Mouse (Mus musculus): ENCODE measurements around the gene Ppp1r2. TPM values are rescaled to one million over a fixed set of nuclear protein-coding genes. Genes with fewer than 3 reads are reported as not detected.

Gene Ppp1r2
- polyA plus RNA-seq, 1 experiment from 2014 or later, result 78.4 TPM

- 34% methylated on average over 11 of the region's 11 CpGs for WGBS
- Histone ChIP-seq H3K9ac (ENCODE audit: low read length) (no peak overlapping the region), H3K4me2 (ENCODE audit: low read depth, severe bottlenecking) (no peak overlapping the region), H3K4me1 (ENCODE audit: control insufficient read depth, insufficient read depth, low read length) (peaks cover 9% of the 10 kb centered on the region), H3K4me3 (ENCODE audit: low read depth, low read length) (no peak overlapping the region), H3K9me3 (ENCODE audit: control insufficient read depth, low read length) (no peaks in the 10 kb centered on the region), H3K27me3 (ENCODE audit: control insufficient read depth, insufficient read depth, low read length) (no peaks in the 10 kb centered on the region), H3K27ac (replicated peaks; ENCODE audit: low read depth, low read length) (no peak overlapping the region; the same call in 1 of the 2 replicates), H3K36me3 (ENCODE audit: control insufficient read depth, insufficient read depth, low read length) (no peaks in the 10 kb centered on the region)
- no peak for DNase-seq (ENCODE audit: low spot score)
- no peak for ATAC-seq (ENCODE audit: insufficient number of reproducible peaks, low FRiP score, low TSS enrichment, low read depth)
These were observed 24.3 kb upstream of the Ppp1r2 start for GRCm38 (mm10) chr16:31299164-31299959.

GRCm38 (mm10) chr16:31297113-31297512 lies 22.0 kb upstream of the Ppp1r2 start:
- no peak for ATAC-seq (ENCODE audit: insufficient number of reproducible peaks, low FRiP score, low TSS enrichment, low read depth)
- no peaks in the 10 kb centered on the region for H3K9me3 ChIP-seq (ENCODE audit: control insufficient read depth, low read length)
- H3K27ac ChIP-seq (replicated peaks; ENCODE audit: low read depth, low read length), result no peak overlapping the region
- no peaks in the 10 kb centered on the region for H3K36me3 ChIP-seq (ENCODE audit: control insufficient read depth, insufficient read depth, low read length)
- no peak overlapping the region for H3K4me2 ChIP-seq (ENCODE audit: low read depth, severe bottlenecking)
- 93% methylated on average over 7 of the region's 7 CpGs for WGBS
- no peak overlapping the region for H3K9ac ChIP-seq (ENCODE audit: low read length)
- DNase-seq (ENCODE audit: low spot score), result no peak
- H3K4me3 ChIP-seq (ENCODE audit: low read depth, low read length), result no peak overlapping the region
- peaks cover 9% of the 10 kb centered on the region for H3K4me1 ChIP-seq (ENCODE audit: control insufficient read depth, insufficient read depth, low read length)
- no peaks in the 10 kb centered on the region for H3K27me3 ChIP-seq (ENCODE audit: control insufficient read depth, insufficient read depth, low read length)

- no peak overlapping the region for H3K27ac ChIP-seq (replicated peaks; ENCODE audit: low read depth, low read length)
- H3K4me3 ChIP-seq (ENCODE audit: low read depth, low read length), result no peak overlapping the region
- H3K9me3 ChIP-seq (ENCODE audit: control insufficient read depth, low read length), result no peaks in the 10 kb centered on the region
- no peak for ATAC-seq (ENCODE audit: insufficient number of reproducible peaks, low FRiP score, low TSS enrichment, low read depth)
- H3K36me3 ChIP-seq (ENCODE audit: control insufficient read depth, insufficient read depth, low read length), result no peaks in the 10 kb centered on the region
- no peak overlapping the region for H3K9ac ChIP-seq (ENCODE audit: low read length)
- no peaks in the 10 kb centered on the region for H3K4me1 ChIP-seq (ENCODE audit: control insufficient read depth, insufficient read depth, low read length)
- H3K27me3 ChIP-seq (ENCODE audit: control insufficient read depth, insufficient read depth, low read length), result no peaks in the 10 kb centered on the region
- 75% methylated on average over 4 of the region's 4 CpGs for WGBS
- H3K4me2 ChIP-seq (ENCODE audit: low read depth, severe bottlenecking), result no peak overlapping the region
- no peak for DNase-seq (ENCODE audit: low spot score)
These were observed 18.7 kb upstream of the Ppp1r2 start for GRCm38 (mm10) chr16:31293761-31294160.

- Histone ChIP-seq H3K27ac (replicated peaks; ENCODE audit: low read depth, low read length) (no peak overlapping the region), H3K27me3 (ENCODE audit: control insufficient read depth, insufficient read depth, low read length) (no peaks in the 10 kb centered on the region), H3K4me2 (ENCODE audit: low read depth, severe bottlenecking) (no peak overlapping the region), H3K4me3 (ENCODE audit: low read depth, low read length) (no peak overlapping the region), H3K4me1 (ENCODE audit: control insufficient read depth, insufficient read depth, low read length) (no peaks in the 10 kb centered on the region), H3K36me3 (ENCODE audit: control insufficient read depth, insufficient read depth, low read length) (no peaks in the 10 kb centered on the region), H3K9me3 (ENCODE audit: control insufficient read depth, low read length) (no peaks in the 10 kb centered on the region), H3K9ac (ENCODE audit: low read length) (no peak overlapping the region)
- 86% methylated on average over 7 of the region's 7 CpGs for WGBS
- DNase-seq (ENCODE audit: low spot score), result no peak
- no peak for ATAC-seq (ENCODE audit: insufficient number of reproducible peaks, low FRiP score, low TSS enrichment, low read depth)
These were observed 15.8 kb upstream of the Ppp1r2 start for GRCm38 (mm10) chr16:31290751-31291365.

DNA sequence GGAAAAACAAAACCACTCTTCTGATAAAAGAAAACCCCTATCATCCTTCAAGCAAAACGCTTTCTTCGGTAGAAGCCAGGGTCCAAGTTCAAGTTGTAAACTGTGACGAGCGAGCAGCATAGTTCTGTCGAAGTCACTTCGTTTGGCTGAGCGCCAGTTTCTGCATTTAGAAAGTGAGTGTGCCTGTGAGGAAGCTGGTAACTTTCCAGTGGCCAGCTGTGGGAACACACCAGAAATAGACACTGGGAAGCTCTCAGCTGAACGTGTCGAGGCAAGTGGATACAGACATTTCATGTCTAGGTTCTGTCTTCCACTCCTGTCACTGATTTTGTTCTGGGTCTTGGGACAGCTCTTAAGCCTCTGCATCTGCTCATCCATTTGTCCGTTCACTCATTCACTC lies 15.2 kb upstream of the Ppp1r2 start:
- Histone ChIP-seq H3K9me3 (ENCODE audit: control insufficient read depth, low read length) (no peaks in the 10 kb centered on the region), H3K36me3 (ENCODE audit: control insufficient read depth, insufficient read depth, low read length) (no peaks in the 10 kb centered on the region), H3K9ac (ENCODE audit: low read length) (no peak overlapping the region), H3K4me3 (ENCODE audit: low read depth, low read length) (no peak overlapping the region), H3K4me2 (ENCODE audit: low read depth, severe bottlenecking) (no peak overlapping the region), H3K27ac (replicated peaks; ENCODE audit: low read depth, low read length) (no peak overlapping the region), H3K27me3 (ENCODE audit: control insufficient read depth, insufficient read depth, low read length) (no peaks in the 10 kb centered on the region), H3K4me1 (ENCODE audit: control insufficient read depth, insufficient read depth, low read length) (no peaks in the 10 kb centered on the region)
- DNase-seq (ENCODE audit: low spot score), result no peak
- 68% methylated on average over 10 of the region's 10 CpGs for WGBS
- no peak for ATAC-seq (ENCODE audit: insufficient number of reproducible peaks, low FRiP score, low TSS enrichment, low read depth)

DNA sequence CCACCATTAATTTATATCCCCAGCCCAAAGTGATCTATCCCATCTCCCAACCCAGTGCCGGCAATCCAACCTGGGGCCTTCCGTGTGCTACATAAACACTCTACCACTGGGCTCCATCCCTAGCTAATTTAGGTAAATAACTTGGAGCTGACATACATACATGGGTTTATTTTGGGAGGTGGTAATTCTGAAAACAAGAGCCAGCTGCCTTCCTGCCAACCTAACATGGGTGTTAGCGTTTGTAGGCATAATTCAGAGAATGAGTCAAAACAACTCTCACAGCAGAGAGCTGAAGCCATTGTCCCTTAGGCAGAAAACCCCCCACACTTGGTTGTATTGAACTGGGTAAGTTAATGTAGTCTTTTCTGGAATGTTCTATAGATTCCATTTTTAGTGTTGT lies 12.6 kb upstream of the Ppp1r2 start:
- H3K4me3 ChIP-seq (ENCODE audit: low read depth, low read length), result no peak overlapping the region
- no peak overlapping the region for H3K27ac ChIP-seq (replicated peaks; ENCODE audit: low read depth, low read length)
- whole genome bisulfite sequencing, result 80% methylated on average over 3 of the region's 3 CpGs
- H3K9me3 ChIP-seq (ENCODE audit: control insufficient read depth, low read length), result no peaks in the 10 kb centered on the region
- no peak for DNase-seq (ENCODE audit: low spot score)
- H3K27me3 ChIP-seq (ENCODE audit: control insufficient read depth, insufficient read depth, low read length), result no peaks in the 10 kb centered on the region
- ATAC-seq (ENCODE audit: insufficient number of reproducible peaks, low FRiP score, low TSS enrichment, low read depth), result no peak
- H3K36me3 ChIP-seq (ENCODE audit: control insufficient read depth, insufficient read depth, low read length), result no peaks in the 10 kb centered on the region
- no peak overlapping the region for H3K9ac ChIP-seq (ENCODE audit: low read length)
- H3K4me1 ChIP-seq (ENCODE audit: control insufficient read depth, insufficient read depth, low read length), result no peaks in the 10 kb centered on the region
- no peak overlapping the region for H3K4me2 ChIP-seq (ENCODE audit: low read depth, severe bottlenecking)

DNA sequence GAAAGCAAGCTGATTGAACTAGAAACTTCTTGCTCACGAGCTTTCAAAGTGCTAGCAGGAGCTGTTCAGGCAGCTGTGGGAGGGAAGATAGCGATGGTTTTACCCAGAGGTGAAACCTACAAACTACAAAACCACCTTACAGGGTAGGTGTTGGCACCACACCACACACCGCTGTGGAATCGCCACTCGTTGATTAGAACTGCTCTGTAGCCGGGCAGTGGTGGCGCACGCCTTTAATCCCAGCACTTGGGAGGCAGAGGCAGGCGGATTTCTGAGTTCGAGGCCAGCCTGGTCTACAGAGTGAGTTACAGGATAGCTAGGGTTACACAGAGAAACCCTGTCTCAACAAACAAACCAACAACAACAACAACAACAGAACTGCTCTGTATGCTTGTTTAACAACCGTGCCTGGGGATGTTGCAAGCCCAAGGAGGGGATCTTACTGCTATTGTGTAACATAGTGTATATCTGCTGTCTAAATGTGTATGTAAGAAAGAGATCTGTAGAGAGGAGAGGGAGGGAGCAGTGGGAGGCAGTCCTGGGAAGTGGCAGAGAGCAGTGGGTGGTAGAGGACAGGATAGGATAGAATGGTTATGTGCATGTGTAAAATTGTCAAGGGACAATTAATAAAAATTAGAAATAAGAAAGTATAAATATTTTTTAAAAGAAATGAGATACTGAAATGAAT lies 11.9 kb upstream of the Ppp1r2 start:
- no peak overlapping the region for H3K4me2 ChIP-seq (ENCODE audit: low read depth, severe bottlenecking)
- 91% methylated on average over 11 of the region's 11 CpGs for WGBS

DNA sequence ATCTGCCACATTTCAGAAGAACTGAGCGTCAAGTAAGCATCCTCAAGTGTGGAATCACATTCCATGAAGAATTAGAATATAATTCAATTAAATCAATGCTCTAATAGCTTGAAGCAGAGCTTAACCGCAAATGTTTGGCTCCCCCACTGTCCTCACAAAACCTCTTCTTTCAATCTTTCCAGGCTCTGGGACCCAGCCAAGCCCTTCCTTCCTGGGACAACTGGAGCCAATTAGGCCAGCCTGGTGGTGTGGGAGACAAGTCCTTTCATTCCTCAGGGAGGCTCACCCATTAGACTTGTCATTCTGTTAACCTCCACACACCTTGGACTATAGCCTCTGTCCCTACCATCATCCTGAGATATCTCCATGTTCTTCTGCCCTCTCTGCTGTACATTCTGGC lies 6.9 kb upstream of the Ppp1r2 start:
- DNase-seq (ENCODE audit: low spot score) (no peak), ATAC-seq (ENCODE audit: insufficient number of reproducible peaks, low FRiP score, low TSS enrichment, low read depth) (no peak)
- H3K36me3 ChIP-seq (ENCODE audit: control insufficient read depth, insufficient read depth, low read length), result no peaks in the 10 kb centered on the region
- no peak overlapping the region for H3K4me2 ChIP-seq (ENCODE audit: low read depth, severe bottlenecking)
- H3K9me3 ChIP-seq (ENCODE audit: control insufficient read depth, low read length), result no peaks in the 10 kb centered on the region
- no peaks in the 10 kb centered on the region for H3K27me3 ChIP-seq (ENCODE audit: control insufficient read depth, insufficient read depth, low read length)
- H3K4me3 ChIP-seq (ENCODE audit: low read depth, low read length), result no peak overlapping the region
- no peak overlapping the region for H3K27ac ChIP-seq (replicated peaks; ENCODE audit: low read depth, low read length)
- no peaks in the 10 kb centered on the region for H3K4me1 ChIP-seq (ENCODE audit: control insufficient read depth, insufficient read depth, low read length)
- 88% methylated on average over 2 of the region's 2 CpGs for WGBS
- no peak overlapping the region for H3K9ac ChIP-seq (ENCODE audit: low read length)

More for the DNA sequence above, 11.9 kb upstream of the Ppp1r2 start:
- DNase-seq (ENCODE audit: low spot score), result no peak
- Histone ChIP-seq H3K9me3 (ENCODE audit: control insufficient read depth, low read length) (no peaks in the 10 kb centered on the region), H3K27me3 (ENCODE audit: control insufficient read depth, insufficient read depth, low read length) (no peaks in the 10 kb centered on the region), H3K4me3 (ENCODE audit: low read depth, low read length) (no peak overlapping the region), H3K27ac (replicated peaks; ENCODE audit: low read depth, low read length) (no peak overlapping the region), H3K4me1 (ENCODE audit: control insufficient read depth, insufficient read depth, low read length) (no peaks in the 10 kb centered on the region), H3K36me3 (ENCODE audit: control insufficient read depth, insufficient read depth, low read length) (no peaks in the 10 kb centered on the region), H3K9ac (ENCODE audit: low read length) (no peak overlapping the region)
- ATAC-seq (ENCODE audit: insufficient number of reproducible peaks, low FRiP score, low TSS enrichment, low read depth), result no peak
